Mouse (Mus musculus) forebrain, embryonic 16.5 days (tissue): ENCODE results near the gene Pgm2l1. TPM values are rescaled to one million over a fixed set of nuclear protein-coding genes. Genes with fewer than 3 reads are reported as not detected.

Source experiments
- ATAC-seq: fragments of 200-750 bp; cut with Nextera tagmentation; 2 replicates; pipeline ENCODE4 v1.8.0; 2017; ENCODE audit warnings: mild to moderate bottlenecking, moderate library complexity
- H3K27ac ChIP-seq: fragments of 300-500 bp; sonication (generic); 2 replicates; pipeline ENCODE4 v1.5.1; 2014; ENCODE audit warnings: low read length, control low read depth
- H3K27me3 ChIP-seq: fragments of 300-500 bp; sonication (generic); replicated peaks from 2 replicates; pipeline ENCODE4 v1.6.1; 2014; ENCODE audit warnings: low read length; ENCODE audit not compliant: control insufficient read depth, insufficient read depth
- H3K36me3 ChIP-seq: fragments of 300-500 bp; sonication (generic); 2 replicates; pipeline ENCODE4 v1.6.1; 2014; ENCODE audit not compliant: control insufficient read depth, insufficient read depth
- H3K4me1 ChIP-seq: fragments of 300-500 bp; sonication (generic); replicated peaks from 2 replicates; pipeline ENCODE4 v1.6.1; 2014; ENCODE audit warnings: low read length; ENCODE audit not compliant: control insufficient read depth, insufficient read depth
- H3K4me2 ChIP-seq: fragments of 300-500 bp; sonication (generic); 2 replicates; pipeline ENCODE4 v1.6.1; 2014; ENCODE audit warnings: mild to moderate bottlenecking, low read length, control low read depth
- H3K4me3 ChIP-seq: fragments of 300-500 bp; sonication (generic); replicated peaks from 2 replicates; pipeline ENCODE4 v1.5.1; 2014; ENCODE audit warnings: mild to moderate bottlenecking, low read length, control low read depth
- H3K9ac ChIP-seq: fragments of 300-500 bp; sonication (generic); replicated peaks from 2 replicates; pipeline ENCODE4 v1.6.1; 2014; ENCODE audit warnings: low read depth, low read length, control low read depth
- H3K9me3 ChIP-seq: fragments of 300-500 bp; sonication (generic); 2 replicates; pipeline ENCODE4 v1.6.1; 2016; ENCODE audit warnings: low read length; ENCODE audit not compliant: control insufficient read depth
- WGBS: fragments of 180-500 bp; shearing (Covaris S2); extraction: QIAGEN DNeasy Blood & Tissue Kit; methylation state at CpG from one replicate; pipeline ENCODE4 v1.1.7; 2014; 5-methylcytosine and 5-hydroxymethylcytosine counted together
- polyA plus RNA-seq: library from polyadenylated mRNA; unstranded; fragments of >200 nt; fragmentation: Nextera tagmentation; extraction: Ambion mirVana; gene quantifications from 2 replicates; pipeline ENCODE4 v1.2.1, GENCODE M21; 2015

The Pgm2l1 gene
- polyA plus RNA-seq, 1 experiment from 2014 or later, result 16.6 TPM

DNA sequence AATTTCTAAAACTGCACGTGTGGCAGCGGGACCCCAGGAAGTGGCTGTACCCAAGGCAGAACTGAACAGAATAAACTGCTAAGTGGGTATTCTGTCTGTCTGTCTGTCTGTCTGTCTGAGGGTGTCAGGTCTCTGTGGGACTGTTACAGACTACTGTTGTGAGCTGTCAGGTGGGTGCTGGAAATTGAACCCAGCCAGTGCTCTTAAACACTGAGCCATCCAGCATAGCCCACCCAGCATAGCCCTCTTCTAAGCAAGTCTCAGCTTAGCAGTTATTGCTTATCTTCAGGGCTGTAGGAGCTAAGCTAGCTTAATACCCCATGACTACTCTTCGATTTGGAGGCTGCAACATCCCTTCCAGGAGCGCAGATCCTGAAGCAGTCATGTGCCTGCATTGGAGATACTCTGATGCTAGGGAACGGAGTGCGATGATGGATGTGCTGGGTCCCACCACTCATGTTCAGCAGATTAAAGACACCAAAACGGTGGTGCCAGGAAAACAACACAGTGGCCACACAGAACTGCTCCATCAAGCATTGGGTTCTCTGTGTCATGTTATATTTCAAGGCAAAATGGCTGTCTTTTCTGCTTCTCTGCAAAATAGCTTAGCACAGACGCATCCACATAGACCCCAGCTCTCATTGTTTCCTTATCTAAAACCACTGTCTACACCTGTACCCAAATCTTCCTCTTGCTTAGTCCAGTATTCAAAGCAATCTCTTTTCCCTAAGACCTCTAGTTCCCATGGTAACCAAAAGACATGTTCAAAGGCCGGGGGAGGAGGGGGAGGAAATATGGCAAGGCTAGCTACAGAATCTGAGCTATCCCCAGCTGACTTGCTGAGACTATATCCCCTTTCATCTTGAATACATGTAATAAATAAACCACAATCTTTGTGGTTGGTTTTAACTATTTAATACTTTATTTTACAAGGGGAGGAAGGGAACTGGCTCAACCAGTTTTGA is 10.3 kb upstream of the Pgm2l1 start:
- H3K27ac ChIP-seq, result no peak overlapping the region
- 0 out of 2 replicates have a peak, but pooled peaks have one; percentile 28 for ATAC-seq
- no peaks in the 10 kb centered on the region for H3K9me3 ChIP-seq
- peaks cover 5% of the 10 kb centered on the region; the same call in 1 of the 2 replicates for H3K4me1 ChIP-seq
- no peak overlapping the region for H3K4me3 ChIP-seq
- 73% methylated on average over 9 of the region's 9 CpGs for WGBS
- H3K9ac ChIP-seq, result no peak overlapping the region
- H3K36me3 ChIP-seq, result no peaks in the 10 kb centered on the region
- H3K4me2 ChIP-seq, result no peak overlapping the region
- no peaks in the 10 kb centered on the region for H3K27me3 ChIP-seq

- H3K4me3 ChIP-seq, result peak overlapping the region; percentile 95
- peaks cover 8% of the 10 kb centered on the region; the same call in 1 of the 2 replicates for H3K4me1 ChIP-seq
- H3K9ac ChIP-seq, result peak overlapping the region; percentile 92
- no peaks in the 10 kb centered on the region for H3K9me3 ChIP-seq
- WGBS, result under 1% methylated on average over 23 of the region's 23 CpGs
- H3K4me2 ChIP-seq, result peak overlapping the region; percentile 85
- no peaks in the 10 kb centered on the region for H3K36me3 ChIP-seq
- ATAC-seq, result peak; percentile 29
- H3K27me3 ChIP-seq, result no peaks in the 10 kb centered on the region
- peak overlapping the region; percentile 89 for H3K27ac ChIP-seq
Observed at GRCm38 (mm10) chr7:100227896-100228525, 817 bp downstream of the Pgm2l1 start.

- Histone ChIP-seq H3K4me2 (peak overlapping the region; percentile 85), H3K9me3 (no peaks in the 10 kb centered on the region), H3K4me1 (peaks cover 11% of the 10 kb centered on the region; the same call in 1 of the 2 replicates), H3K4me3 (peak overlapping the region; percentile 95), H3K27me3 (no peaks in the 10 kb centered on the region), H3K36me3 (no peaks in the 10 kb centered on the region), H3K9ac (peak overlapping the region; percentile 39), H3K27ac (no peak overlapping the region)
- 77% methylated on average over 3 of the region's 3 CpGs for WGBS
- ATAC-seq, result no peak
Observed at GRCm38 (mm10) chr7:100228957-100229356, 1.8 kb downstream of the Pgm2l1 start.

GRCm38 (mm10) chr7:100230646-100231045 is 3.5 kb downstream of the Pgm2l1 start:
- Histone ChIP-seq H3K27me3 (no peaks in the 10 kb centered on the region), H3K27ac (no peak overlapping the region), H3K4me2 (no peak overlapping the region), H3K4me3 (no peak overlapping the region), H3K4me1 (peaks cover 15% of the 10 kb centered on the region; the same call in 1 of the 2 replicates), H3K36me3 (no peaks in the 10 kb centered on the region), H3K9ac (no peak overlapping the region), H3K9me3 (no peaks in the 10 kb centered on the region)
- no peak for ATAC-seq
- WGBS, result 100% methylated on average over 1 of the region's 1 CpGs

DNA sequence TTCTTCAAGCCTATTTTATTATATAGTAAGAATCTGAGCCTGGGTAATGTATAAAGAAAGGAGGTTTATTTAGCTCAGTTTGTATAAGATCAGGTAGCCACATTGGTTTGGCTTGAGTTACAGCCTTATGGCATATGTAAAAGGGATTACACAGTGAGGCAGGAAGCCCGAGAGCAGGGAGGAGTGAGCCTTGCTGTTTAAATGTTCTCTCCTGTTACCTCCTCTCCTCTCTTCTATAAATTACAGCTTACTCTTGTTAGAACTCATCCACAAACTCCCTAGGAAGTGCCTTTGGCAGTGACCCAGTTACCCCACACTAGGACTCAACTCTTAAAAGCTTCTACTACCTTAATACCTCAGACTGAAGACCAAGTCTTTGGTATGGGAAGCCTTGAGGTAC is 4.5 kb downstream of the Pgm2l1 start:
- Histone ChIP-seq H3K4me1 (peaks cover 15% of the 10 kb centered on the region; the same call in 1 of the 2 replicates), H3K9ac (no peak overlapping the region), H3K9me3 (no peaks in the 10 kb centered on the region), H3K36me3 (no peaks in the 10 kb centered on the region), H3K27ac (no peak overlapping the region), H3K4me2 (no peak overlapping the region), H3K27me3 (no peaks in the 10 kb centered on the region), H3K4me3 (no peak overlapping the region)
- no peak for ATAC-seq
- WGBS, result 57% methylated on average over 1 of the region's 1 CpGs

DNA sequence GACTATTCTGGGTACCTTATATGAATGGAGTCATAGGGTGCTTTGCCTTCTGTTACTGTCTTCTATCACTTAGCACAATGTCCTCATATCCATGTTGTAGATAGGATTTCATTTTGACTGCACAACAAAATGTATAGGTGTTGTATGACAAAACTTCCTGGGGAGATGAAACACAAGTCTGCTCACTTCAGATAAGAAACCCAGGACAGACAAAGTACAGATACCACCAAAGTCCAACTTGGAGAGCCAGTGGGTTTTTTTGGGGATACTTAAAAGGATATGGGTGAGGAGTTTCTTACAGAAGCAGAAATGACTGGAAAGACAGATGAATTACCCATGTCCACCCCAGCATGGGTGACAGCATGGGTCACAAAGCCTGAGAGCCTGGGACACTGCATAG is 6.5 kb downstream of the Pgm2l1 start:
- no peak overlapping the region for H3K27ac ChIP-seq
- no peak overlapping the region for H3K4me2 ChIP-seq
- H3K9me3 ChIP-seq, result no peaks in the 10 kb centered on the region
- H3K9ac ChIP-seq, result no peak overlapping the region
- no peak overlapping the region for H3K4me3 ChIP-seq
- ATAC-seq, result no peak
- H3K36me3 ChIP-seq, result no peaks in the 10 kb centered on the region
- H3K27me3 ChIP-seq, result no peaks in the 10 kb centered on the region
- H3K4me1 ChIP-seq, result peaks cover 14% of the 10 kb centered on the region; the same call in 1 of the 2 replicates

DNA sequence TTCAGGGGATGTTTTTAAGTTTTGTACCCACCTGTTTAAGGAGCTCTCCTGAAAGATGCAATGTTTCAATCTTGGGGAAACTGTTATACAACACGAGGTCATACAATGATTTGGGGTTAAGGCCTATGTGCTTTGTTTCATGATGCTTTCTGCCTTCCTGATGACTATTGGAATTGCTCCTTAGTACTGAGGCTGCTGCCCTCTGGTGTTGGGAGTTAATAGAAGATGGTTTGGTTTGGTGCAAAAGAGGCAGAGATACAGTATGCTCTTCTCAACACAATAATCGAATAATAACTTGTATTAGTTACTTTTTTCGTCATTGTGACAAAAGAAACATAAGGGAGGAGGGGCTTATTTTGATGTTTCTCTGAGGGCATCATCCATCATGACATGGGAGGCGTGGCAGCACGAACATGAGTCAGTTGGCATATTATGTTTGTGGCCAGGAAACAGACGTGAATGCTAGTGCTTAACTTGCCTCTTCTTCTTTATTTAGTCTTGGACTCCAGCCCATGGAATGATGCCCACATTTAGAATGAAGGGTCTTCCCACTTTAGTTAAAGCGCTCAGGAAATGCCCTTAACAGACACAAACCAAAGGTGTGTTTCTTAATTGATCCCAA is 7.2 kb downstream of the Pgm2l1 start:
- Histone ChIP-seq H3K4me2 (no peak overlapping the region), H3K4me1 (peaks cover 9% of the 10 kb centered on the region; the same call in 1 of the 2 replicates), H3K9ac (no peak overlapping the region), H3K27me3 (no peaks in the 10 kb centered on the region), H3K27ac (no peak overlapping the region), H3K9me3 (no peaks in the 10 kb centered on the region), H3K36me3 (no peaks in the 10 kb centered on the region), H3K4me3 (no peak overlapping the region)
- WGBS, result 56% methylated on average over 7 of the region's 7 CpGs
- ATAC-seq, result no peak

DNA sequence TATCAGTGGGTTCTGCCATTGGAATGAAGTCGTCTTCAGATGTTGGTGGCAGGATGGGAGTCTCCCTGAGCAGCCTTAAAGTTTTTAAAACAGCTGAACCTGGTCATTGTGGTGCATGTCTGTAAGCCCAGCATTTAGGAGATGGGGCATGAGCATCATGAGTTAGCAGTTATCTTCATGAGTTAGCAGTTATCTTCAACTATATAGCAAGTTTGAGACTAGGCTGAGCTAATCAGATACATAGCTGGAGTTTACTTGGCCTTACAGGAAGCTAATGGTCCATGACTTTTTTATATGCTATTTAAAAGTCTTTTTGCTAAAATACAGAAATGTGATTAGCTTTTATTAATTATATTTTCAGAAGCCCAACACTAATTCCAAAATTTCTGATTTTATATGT is 11.1 kb downstream of the Pgm2l1 start:
- ATAC-seq, result no peak
- Histone ChIP-seq H3K27me3 (no peaks in the 10 kb centered on the region), H3K9ac (no peak overlapping the region), H3K36me3 (no peaks in the 10 kb centered on the region), H3K9me3 (no peaks in the 10 kb centered on the region), H3K4me2 (no peak overlapping the region), H3K4me3 (no peak overlapping the region), H3K27ac (no peak overlapping the region), H3K4me1 (peaks cover 7% of the 10 kb centered on the region; the same call in 1 of the 2 replicates)
- 86% methylated on average over 1 of the region's 1 CpGs for WGBS

- Histone ChIP-seq H3K4me1 (no peaks in the 10 kb centered on the region), H3K4me2 (no peak overlapping the region), H3K27me3 (no peaks in the 10 kb centered on the region), H3K9me3 (no peaks in the 10 kb centered on the region), H3K36me3 (no peaks in the 10 kb centered on the region), H3K4me3 (no peak overlapping the region), H3K27ac (no peak overlapping the region), H3K9ac (no peak overlapping the region)
- ATAC-seq, result no peak
- 68% methylated on average over 2 of the region's 2 CpGs for WGBS
Observed at GRCm38 (mm10) chr7:100240601-100241000, 13.4 kb downstream of the Pgm2l1 start.
